Mouse (Mus musculus): ENCODE measurements around the gene Qrich1. TPM values are rescaled to one million over a fixed set of nuclear protein-coding genes. Genes with fewer than 3 reads are reported as not detected.

Gene Qrich1
- polyA plus RNA-seq, 1 experiment from 2014 or later: 152 TPM

DNA sequence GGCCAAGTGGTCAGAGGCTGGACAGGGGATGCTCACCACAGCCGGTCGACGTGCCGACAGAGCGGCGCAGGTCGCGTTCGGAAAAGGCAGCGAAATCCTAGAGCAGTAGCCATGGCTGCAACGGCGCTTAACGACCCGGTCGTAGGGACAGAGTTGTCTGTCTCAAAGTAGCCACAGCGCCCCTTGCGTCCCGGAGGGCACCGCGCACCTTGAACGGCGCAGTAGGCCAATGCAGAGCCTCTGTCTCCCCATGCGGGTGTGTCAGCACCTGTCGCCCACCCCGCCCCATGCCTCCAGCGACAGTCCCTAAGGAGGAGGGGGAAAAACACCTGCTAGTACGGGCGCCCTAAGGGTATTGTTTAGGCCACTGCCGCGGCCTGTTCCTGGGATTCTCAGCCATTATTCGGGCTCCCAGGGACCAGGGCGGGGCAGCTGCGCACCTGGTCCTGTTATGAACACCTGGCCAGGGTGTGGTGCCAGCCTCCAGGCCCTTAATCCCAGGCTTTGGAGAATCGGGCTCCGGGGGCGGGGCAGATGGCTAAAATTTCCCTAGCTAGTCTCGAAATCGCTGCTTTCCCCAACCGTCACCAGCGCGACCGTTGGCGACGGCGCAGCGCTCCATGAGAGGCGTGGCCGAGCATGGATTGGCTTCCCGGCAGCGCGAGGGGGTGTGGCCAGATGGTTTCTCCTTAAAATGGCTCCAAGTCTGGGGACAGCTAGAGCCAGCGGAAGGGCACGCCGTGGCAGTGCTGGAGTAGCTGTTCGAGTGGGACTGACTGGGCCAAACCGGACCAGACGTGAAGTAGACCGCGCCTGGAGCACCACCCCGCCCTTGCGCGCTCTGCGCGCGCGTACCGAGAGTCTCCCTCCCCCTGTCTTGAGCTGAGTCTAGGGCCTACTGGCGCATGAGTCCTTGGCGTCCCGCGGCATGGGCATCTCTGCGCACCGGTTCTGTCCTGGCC is 50.5 kb downstream of the Qrich1 start, which contains the start of gene Ndufaf3:
Ndufaf3 (minus strand) TSS at position 620 of the 962 bp plus-strand sequence.
- H3K4me3 ChIP-seq (replicated peaks; ENCODE audit: low read length): peak within 1 kb of the TSS; percentile 64
- no peaks in the 10 kb centered on the region for H3K9me3 ChIP-seq (ENCODE audit: control insufficient read depth, low read length)
- ATAC-seq: peak; percentile 87
- H3K27me3 ChIP-seq (replicated peaks; ENCODE audit: control insufficient read depth, insufficient read depth, low read length): no peaks in the 10 kb centered on the region
- WGBS: under 1% methylated on average over 73 of the region's 73 CpGs
- H3K36me3 ChIP-seq (ENCODE audit: control insufficient read depth, insufficient read depth): peaks cover 23% of the 10 kb centered on the region
- peak within 1 kb of the TSS; percentile 95 for H3K27ac ChIP-seq (ENCODE audit: low read length)
- H3K9ac ChIP-seq (replicated peaks; ENCODE audit: low read depth, low read length): peak within 1 kb of the TSS; percentile 72
- H3K4me1 ChIP-seq (replicated peaks; ENCODE audit: control insufficient read depth, insufficient read depth, low read length): peaks cover 38% of the 10 kb centered on the region
- peak within 1 kb of the TSS; percentile 84 for H3K4me2 ChIP-seq (ENCODE audit: low read length)

DNA sequence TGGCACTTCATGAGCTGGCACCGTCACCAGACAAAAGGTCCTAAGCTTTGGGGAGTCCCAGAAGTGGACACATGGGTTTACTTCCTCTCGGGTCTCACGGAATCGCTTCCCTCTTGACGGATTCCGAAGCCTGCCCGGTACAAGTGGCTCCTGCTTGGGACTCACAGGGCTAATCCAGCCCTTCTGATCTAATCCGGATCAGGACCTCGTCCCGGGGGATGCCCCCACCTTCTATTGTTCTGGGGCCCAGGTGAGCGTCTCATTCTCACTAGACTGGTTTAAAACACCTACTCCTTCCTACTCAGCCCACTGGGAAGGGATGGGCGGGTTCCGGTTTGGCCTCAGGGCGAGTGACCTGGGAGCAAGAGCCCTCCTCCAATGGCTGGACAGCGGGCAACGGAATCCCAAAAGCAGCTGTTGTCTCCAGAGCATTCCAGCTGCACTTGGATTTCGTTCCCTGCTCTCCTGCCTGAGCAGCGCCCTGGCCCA is 51.4 kb downstream of the Qrich1 start:
- WGBS: 12% methylated on average over 18 of the region's 18 CpGs
- H3K27me3 ChIP-seq (replicated peaks; ENCODE audit: control insufficient read depth, insufficient read depth, low read length): no peaks in the 10 kb centered on the region
- peaks cover 38% of the 10 kb centered on the region for H3K4me1 ChIP-seq (replicated peaks; ENCODE audit: control insufficient read depth, insufficient read depth, low read length)
- ATAC-seq: no peak
- H3K9ac ChIP-seq (replicated peaks; ENCODE audit: low read depth, low read length): peak overlapping the region; percentile 72
- H3K4me3 ChIP-seq (replicated peaks; ENCODE audit: low read length): peak overlapping the region; percentile 64
- H3K9me3 ChIP-seq (ENCODE audit: control insufficient read depth, low read length): no peaks in the 10 kb centered on the region
- peaks cover 29% of the 10 kb centered on the region for H3K36me3 ChIP-seq (ENCODE audit: control insufficient read depth, insufficient read depth)
- H3K27ac ChIP-seq (ENCODE audit: low read length): peak overlapping the region; percentile 95
- H3K4me2 ChIP-seq (ENCODE audit: low read length): peak overlapping the region; percentile 84

DNA sequence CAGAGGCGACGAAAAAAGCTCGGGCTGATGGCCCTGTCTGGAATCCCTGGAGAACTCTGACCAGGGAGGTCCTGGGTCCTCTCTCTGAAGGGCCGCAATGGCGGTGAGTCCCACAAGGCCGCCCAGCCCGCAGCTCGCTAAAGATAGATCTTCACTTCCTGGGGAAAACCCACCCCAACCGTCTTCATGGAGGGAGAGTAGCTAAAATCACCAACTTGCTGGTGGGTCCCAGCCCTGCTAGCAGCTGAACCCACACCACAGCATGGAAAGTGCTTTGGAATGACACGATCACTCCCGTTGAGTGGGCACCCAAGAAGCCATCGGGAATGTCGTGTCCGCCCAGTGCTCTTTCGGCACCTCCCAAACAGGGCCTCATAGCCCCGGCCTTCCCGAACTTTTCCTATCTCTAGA is 51.9 kb downstream of the Qrich1 start:
- Histone ChIP-seq H3K27ac (ENCODE audit: low read length) (no peak overlapping the region), H3K4me1 (replicated peaks; ENCODE audit: control insufficient read depth, insufficient read depth, low read length) (peaks cover 38% of the 10 kb centered on the region), H3K4me3 (replicated peaks; ENCODE audit: low read length) (no peak overlapping the region), H3K9me3 (ENCODE audit: control insufficient read depth, low read length) (no peaks in the 10 kb centered on the region), H3K36me3 (ENCODE audit: control insufficient read depth, insufficient read depth) (peaks cover 33% of the 10 kb centered on the region), H3K4me2 (ENCODE audit: low read length) (peak overlapping the region; percentile 84; the same call in 1 of the 2 replicates), H3K27me3 (replicated peaks; ENCODE audit: control insufficient read depth, insufficient read depth, low read length) (no peaks in the 10 kb centered on the region), H3K9ac (replicated peaks; ENCODE audit: low read depth, low read length) (no peak overlapping the region)
- ATAC-seq: no peak
- WGBS: 80% methylated on average over 17 of the region's 17 CpGs

- H3K4me1 ChIP-seq (replicated peaks; ENCODE audit: control insufficient read depth, insufficient read depth, low read length): peaks cover 44% of the 10 kb centered on the region
- WGBS: 5% methylated on average over 42 of the region's 42 CpGs
Measured at GRCm38 (mm10) chr9:108569381-108570206, 53.0 kb downstream of the Qrich1 start, which contains the start of gene Dalrd3. TSS of gene Dalrd3 (plus strand) at chr9:108569886.

DNA sequence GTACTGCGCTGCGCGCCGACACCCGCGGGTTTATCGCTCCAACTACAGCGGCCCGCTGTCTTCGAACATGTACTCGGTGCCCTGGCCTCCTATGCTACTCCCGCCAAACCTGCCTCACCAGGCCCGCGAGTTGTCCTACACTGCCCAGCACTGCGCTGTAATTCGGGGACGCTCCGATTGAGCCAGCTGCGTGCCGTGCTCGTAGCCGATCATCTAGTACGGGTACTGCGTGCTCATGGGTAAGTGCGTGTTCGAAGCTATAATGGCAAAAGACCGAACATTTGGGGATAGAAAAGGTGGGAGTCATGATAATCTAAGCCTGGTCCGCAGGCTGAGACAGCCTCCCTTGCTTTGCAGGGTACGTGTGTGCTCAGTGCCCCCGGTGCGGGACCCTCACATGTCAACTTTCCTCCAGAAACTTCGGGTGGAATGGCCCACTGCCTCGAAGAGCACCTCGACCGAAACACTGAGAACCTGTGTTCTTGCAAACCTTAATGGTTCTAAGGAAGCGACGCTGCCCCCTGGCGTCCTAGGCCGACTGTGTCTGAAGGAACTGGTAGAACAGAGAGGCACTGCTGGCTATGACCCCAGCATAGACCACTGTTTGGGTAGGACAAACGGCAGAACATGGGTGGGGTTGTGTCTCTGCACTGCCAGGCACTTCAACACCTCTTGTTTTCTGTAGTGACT is 53.7 kb downstream of the Qrich1 start:
- Histone ChIP-seq H3K9me3 (ENCODE audit: control insufficient read depth, low read length) (no peaks in the 10 kb centered on the region), H3K36me3 (ENCODE audit: control insufficient read depth, insufficient read depth) (peaks cover 33% of the 10 kb centered on the region), H3K27me3 (replicated peaks; ENCODE audit: control insufficient read depth, insufficient read depth, low read length) (no peaks in the 10 kb centered on the region), H3K27ac (ENCODE audit: low read length) (peak overlapping the region; percentile 11; the same call in 1 of the 2 replicates), H3K4me3 (replicated peaks; ENCODE audit: low read length) (peak overlapping the region; percentile 49), H3K4me2 (ENCODE audit: low read length) (peak overlapping the region; percentile 83), H3K4me1 (replicated peaks; ENCODE audit: control insufficient read depth, insufficient read depth, low read length) (peaks cover 47% of the 10 kb centered on the region), H3K9ac (replicated peaks; ENCODE audit: low read depth, low read length) (peak overlapping the region; percentile 48)
- no peak; the same call in 1 of the 2 replicates for ATAC-seq
- 2% methylated on average over 40 of the region's 40 CpGs for WGBS

More at GRCm38 (mm10) chr9:108569381-108570206, 53.0 kb downstream of the Qrich1 start, which contains the start of gene Dalrd3:
- peak within 1 kb of the TSS; percentile 83 for H3K4me2 ChIP-seq (ENCODE audit: low read length)
- peak; percentile 64 for ATAC-seq
- peak within 1 kb of the TSS; percentile 26 for H3K27ac ChIP-seq (ENCODE audit: low read length)
- peak within 1 kb of the TSS; percentile 48 for H3K9ac ChIP-seq (replicated peaks; ENCODE audit: low read depth, low read length)
- peaks cover 30% of the 10 kb centered on the region for H3K36me3 ChIP-seq (ENCODE audit: control insufficient read depth, insufficient read depth)
- H3K27me3 ChIP-seq (replicated peaks; ENCODE audit: control insufficient read depth, insufficient read depth, low read length): no peaks in the 10 kb centered on the region
- H3K9me3 ChIP-seq (ENCODE audit: control insufficient read depth, low read length): no peaks in the 10 kb centered on the region
- peak within 1 kb of the TSS; percentile 49 for H3K4me3 ChIP-seq (replicated peaks; ENCODE audit: low read length)

GRCm38 (mm10) chr9:108571401-108571973 is 54.9 kb downstream of the Qrich1 start:
- no peak overlapping the region for H3K27ac ChIP-seq (ENCODE audit: low read length)
- WGBS: 94% methylated on average over 16 of the region's 16 CpGs
- H3K9me3 ChIP-seq (ENCODE audit: control insufficient read depth, low read length): no peaks in the 10 kb centered on the region
- H3K4me1 ChIP-seq (replicated peaks; ENCODE audit: control insufficient read depth, insufficient read depth, low read length): peaks cover 45% of the 10 kb centered on the region
- no peak for ATAC-seq
- no peak overlapping the region for H3K9ac ChIP-seq (replicated peaks; ENCODE audit: low read depth, low read length)
- H3K27me3 ChIP-seq (replicated peaks; ENCODE audit: control insufficient read depth, insufficient read depth, low read length): no peaks in the 10 kb centered on the region
- H3K36me3 ChIP-seq (ENCODE audit: control insufficient read depth, insufficient read depth): peaks cover 33% of the 10 kb centered on the region
- no peak overlapping the region for H3K4me2 ChIP-seq (ENCODE audit: low read length)
- H3K4me3 ChIP-seq (replicated peaks; ENCODE audit: low read length): no peak overlapping the region

DNA sequence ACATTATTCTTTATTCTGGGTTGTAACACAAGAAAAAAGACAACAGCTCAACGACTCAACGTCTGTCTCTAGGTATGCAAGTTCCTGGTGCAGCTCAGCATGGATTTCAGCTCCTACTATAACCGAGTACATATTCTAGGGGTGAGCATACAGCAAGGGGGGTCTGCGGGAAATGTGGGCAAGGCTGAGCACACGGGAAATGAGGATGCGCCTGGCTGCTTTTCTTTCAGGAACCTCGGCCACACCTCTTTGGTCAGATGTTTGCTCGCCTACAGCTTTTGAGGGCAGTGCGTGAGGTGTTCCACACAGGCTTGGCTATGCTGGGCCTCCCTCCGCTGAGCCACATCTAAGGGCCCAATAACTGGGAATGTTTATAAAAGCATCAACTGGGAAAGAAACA is 55.7 kb downstream of the Qrich1 start:
- Histone ChIP-seq H3K36me3 (ENCODE audit: control insufficient read depth, insufficient read depth) (peaks cover 33% of the 10 kb centered on the region), H3K9ac (replicated peaks; ENCODE audit: low read depth, low read length) (no peak overlapping the region), H3K9me3 (ENCODE audit: control insufficient read depth, low read length) (no peaks in the 10 kb centered on the region), H3K4me1 (replicated peaks; ENCODE audit: control insufficient read depth, insufficient read depth, low read length) (peaks cover 54% of the 10 kb centered on the region), H3K4me3 (replicated peaks; ENCODE audit: low read length) (no peak overlapping the region), H3K4me2 (ENCODE audit: low read length) (no peak overlapping the region), H3K27ac (ENCODE audit: low read length) (no peak overlapping the region), H3K27me3 (replicated peaks; ENCODE audit: control insufficient read depth, insufficient read depth, low read length) (no peaks in the 10 kb centered on the region)
- 83% methylated on average over 10 of the region's 10 CpGs for WGBS
- no peak for ATAC-seq

All from forebrain, embryonic 16.5 days (tissue).